Mouse (Mus musculus) layer of hippocampus, postnatal 36 days (tissue): Measurements from ENCODE around the gene Brix1. TPM values are rescaled to one million over a fixed set of nuclear protein-coding genes. Genes with fewer than 3 reads are reported as not detected.
"Not testable (repeated sequence)": the region's sequence is repeated elsewhere in the genome, so short reads cannot be mapped to it uniquely, and the experiment has no call there.

Source experiments
- DNase-seq, 2 experiments: peaks; one replicate each; pipeline ENCODE4 v3.0.0; 2022
- total RNA-seq, 2 experiments: library from RNA; stranded (reverse); gene quantifications; 2 replicates each; pipeline ENCODE4 v1.2.3; 2021

The Brix1 gene
- total RNA-seq: 10 to 100 TPM; 26.6 to 27.4 TPM

DNA sequence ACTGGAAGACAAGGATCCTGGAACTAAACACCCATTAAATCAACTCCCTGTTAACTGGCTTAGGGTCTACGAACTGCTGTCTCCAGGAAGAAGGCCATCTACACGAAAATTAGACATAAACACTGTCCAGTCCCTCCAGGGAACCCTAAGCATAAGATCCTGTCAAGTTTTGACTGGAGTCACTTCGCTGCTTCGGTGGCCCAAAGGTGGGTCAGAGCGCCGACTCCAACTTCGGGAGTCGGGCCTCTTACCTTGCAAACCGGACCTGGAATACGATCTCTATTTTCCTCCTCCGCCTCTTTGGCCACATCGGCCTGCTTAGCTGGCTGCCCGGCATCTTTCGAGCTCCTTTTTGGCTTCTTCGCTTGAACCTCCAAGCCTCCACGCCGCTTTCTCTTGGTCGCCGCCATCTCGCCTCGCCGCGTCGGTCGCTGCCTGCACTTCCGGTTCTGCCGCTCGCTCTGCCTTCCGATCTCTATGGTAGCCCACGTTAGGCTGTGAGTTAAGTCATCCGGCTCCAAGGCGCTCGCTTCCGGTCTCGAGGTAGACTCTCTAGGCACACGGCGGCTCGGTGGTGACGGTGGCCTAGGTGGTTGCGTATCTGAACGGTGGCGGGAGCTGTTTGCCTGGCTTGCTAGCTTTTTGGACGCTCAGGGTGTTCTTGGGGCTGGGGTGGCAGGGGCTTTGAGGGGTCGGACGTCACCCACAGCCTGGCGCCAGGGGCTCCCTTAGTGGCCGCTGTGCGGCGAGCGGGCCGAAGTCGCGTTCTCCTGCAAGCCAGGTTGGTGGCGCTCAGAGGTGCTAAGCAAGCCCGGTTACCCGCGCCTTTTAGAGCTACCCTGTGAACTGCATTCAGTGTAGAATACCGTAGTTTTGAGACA lies at the start of gene Brix1, which contains the start of gene Rad1:
TSS of gene Brix1 (minus strand) at position 464 of the 881 bp plus-strand sequence.
TSS of gene Rad1 (plus strand) at position 535 of the 881 bp plus-strand sequence.
- peak; percentile 92 to 93 for DNase-seq

DNA sequence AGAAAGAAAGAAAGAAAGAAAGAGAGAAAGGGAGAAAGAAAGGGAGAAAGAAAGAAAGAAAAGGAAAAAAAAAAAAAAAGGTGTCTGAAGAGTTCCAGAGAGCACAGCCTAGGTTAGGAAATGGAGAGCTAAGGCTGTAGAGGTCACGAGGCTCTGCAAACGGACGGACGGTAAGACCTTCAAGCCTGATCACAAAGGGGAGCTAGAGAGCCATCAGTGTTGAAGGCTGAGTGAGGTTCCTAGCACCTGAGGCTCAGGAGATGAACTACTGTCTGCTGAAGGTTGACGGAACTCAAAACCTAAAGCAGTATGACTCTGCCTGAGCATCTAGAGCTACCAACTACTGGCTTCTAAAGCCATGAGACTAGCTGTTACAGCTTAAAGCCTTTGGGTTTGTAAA lies 48.8 kb upstream of the Brix1 start:
- DNase-seq: no peak

DNA sequence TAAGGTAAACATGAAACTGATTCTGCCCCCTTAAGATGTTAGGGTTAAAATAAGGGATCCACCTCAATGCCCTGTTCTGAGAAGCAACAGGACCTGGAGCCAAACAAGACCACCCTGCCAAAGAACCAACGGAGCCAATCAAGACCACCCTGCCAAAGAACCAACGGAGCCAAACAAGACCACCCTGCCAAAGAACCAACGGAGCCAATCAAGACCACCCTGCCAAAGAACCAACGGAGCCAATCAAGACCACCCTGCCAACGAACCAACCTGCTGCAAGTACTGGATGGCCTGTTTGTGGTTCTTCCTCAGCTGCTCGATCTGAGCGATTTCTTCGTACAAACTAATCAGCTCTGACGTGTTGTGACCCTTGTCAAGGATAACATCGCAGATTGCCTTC lies 47.6 kb upstream of the Brix1 start:
- DNase-seq: not testable (repeated sequence)

DNA sequence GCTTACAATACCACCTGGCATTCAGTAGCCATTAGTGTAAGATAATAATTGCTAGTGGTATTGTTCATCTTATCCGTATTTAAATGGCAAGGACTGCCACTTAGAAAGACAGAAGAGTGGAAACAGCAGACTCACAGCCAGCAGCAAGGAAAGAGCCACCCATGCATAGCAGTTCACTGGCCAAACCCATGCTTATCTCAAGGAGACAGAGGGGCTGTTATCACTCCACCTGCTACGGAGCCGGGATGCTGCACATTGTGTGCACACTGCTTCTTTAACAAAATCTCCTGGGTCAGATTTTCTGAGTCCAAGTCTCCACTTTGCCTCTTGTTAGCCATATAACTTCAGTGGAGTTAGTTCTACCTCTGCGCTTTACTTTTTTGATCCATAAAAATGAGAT lies 45.6 kb upstream of the Brix1 start:
- DNase-seq: no peak

DNA sequence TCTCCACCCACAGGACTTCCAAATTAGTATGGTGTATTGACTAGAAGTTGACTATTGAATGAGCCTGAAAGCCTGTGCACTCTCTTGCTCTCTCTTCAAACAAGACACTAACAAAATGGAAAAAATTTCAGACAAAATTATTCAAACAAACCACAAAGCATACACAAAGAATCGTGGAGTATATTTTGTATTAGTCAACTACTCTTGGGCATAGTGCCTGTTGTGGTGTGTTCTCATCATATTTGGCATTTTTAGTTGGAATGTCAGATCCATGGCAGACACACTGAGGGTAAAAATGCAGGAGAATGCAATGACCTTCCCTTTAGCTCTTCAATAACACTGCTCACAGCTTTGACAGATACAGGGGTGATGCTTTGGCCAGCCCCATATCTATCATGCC lies 40.1 kb upstream of the Brix1 start:
- DNase-seq: no peak

DNA sequence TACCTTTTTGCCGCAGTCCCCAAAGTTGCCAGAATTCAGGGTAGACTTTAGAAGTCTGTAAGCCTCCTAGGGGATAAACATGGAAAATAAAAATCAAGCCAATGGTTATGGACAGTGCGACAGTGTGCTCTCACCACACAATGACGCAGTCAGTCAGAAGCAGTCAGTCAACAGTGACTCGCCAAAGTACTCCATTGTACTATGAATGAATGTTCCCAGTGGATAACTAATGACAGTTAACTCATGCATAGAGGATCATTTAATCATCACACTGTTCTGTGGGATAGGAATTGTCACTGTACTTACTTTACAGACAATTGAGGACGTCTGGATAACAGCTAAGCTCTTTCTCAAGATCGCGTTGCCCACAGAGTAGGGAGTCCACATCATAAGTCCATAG lies 29.4 kb upstream of the Brix1 start:
- DNase-seq: no peak

DNA sequence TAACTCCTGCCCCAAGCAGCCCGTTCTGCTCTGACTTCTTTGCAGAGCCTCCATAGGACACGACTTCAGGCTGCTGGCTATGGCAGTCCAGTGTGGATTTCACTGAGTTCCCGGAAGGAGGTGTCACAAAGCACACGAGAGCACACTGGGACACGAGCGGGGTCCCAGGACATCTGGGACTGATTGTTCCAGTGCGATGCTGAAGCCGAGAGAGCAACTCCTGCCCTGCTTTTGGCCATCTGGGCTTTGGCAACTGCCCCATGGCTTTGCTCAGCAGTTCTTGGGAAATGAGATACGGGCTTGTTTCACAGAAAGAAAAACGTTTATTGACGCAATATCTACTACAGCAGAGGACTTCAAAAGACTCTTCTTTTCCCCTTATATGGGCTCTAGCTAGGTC lies 20.4 kb upstream of the Brix1 start:
- no peak for DNase-seq

DNA sequence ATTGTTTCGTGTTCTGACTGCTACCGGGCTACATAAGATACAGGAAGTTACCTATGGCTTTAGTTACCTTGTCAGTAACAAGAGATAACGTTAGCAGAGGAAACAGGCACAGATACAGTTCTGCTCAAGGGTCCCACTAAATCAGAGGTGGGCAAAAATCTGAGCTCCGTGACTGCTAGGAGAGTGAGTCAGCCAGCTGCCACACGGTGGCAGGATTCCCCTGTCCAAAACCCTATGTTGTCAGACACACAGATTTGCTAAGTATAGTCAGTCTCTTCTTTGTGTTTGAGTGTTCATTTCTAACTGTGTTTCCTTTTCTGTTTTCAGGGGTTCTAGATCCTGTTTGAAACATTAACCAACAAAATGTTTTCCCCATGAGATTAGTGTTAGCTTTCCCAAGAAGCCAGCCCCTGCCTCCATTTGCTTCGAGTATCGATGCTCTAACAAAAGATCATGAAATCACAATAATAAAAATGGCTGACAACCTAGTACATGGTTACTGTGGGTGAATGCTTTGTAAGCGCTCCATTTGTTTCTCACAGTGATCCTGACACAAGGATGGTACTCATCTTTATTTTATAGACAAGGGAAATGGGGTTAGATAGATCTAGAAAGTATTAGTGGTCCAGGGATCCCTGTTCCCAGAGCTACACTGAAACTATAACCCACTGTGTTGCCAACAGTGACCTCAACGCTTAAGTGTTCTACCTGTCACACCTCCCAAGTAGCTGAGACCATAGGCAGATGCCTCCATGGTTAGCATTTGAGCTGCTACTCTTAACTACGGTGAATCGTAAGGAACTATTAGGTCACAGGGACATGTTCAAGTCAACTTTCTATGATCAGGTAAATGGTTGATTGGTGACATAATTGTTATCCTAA lies 15.3 kb upstream of the Brix1 start:
- peak; percentile 40 to 52 for DNase-seq

DNA sequence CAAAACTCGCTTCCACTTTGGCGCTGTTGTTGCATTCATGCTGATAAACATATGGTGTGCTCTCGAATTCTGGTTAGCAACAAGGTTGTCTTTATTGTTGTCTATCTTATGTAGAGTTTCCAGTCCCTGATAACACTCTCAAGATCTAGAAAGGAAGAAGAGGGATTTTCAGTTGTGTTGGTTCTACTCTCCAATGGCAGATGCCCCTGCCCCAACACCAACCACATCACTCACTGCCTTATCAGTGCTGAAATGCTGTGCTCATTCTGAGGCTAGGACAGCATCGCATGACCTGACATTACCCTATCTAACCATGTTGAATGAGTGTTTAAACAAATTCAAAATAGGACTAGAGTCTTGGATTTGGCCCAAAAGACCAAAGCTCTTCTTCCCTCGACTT lies 14.3 kb upstream of the Brix1 start:
- no peak for DNase-seq

DNA sequence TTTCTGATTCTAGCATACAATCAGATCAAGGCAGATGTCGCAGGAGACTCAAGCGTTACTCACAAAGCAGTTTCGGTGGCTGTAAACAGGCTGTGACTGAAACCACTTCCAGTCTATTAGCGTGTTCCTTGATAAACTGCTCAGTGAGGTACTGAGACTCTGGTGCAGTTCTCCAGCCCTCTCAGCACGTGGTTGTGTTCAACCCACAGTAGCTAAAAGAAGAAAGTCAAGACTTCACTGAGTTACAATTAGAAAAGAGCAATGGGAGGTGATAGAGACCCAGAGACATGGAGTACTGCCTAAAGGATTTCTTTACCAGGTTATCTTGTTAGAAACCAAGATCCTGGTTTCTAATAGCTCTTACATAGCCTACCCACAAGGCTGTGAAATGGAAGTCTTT lies 13.8 kb upstream of the Brix1 start:
- DNase-seq: no peak

DNA sequence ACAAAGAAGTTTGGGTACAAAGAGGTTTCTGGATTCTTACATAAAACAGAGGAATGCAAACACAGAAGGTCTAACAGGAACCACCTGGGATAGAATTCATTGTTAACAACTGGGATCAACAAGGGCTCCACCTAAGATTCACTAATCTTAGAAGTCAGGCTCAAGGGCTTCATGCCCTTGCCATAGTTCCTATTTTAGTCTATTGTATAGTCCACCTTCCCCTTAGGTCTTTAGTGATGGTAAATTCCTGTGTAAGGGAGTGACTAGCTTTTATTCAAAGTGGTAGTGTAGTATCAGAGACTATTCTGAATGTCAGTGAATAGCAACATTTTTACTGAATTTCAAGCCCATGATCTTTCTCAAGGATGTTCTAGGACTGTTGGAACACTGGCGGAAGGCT lies 10.9 kb upstream of the Brix1 start:
- DNase-seq: not testable (repeated sequence)

DNA sequence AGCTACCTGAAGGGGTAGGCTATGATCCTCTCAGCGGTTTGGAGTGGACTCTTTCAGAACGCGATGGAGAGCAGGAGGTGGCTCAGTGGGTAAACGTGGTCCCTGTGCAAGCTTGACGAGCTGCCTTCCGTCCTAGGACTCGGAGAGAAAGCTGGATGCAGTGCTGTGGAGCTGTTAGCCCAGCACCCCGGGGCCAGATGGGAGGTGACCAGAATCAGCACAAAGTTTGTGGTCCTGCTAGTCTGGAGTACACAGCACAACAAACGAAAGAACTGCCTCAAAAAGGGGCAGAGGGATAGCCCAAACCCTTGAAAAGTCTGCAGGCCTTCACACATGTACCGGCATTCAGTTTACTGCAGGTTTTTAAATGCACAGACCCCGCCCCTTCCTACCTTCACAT lies 10.2 kb upstream of the Brix1 start:
- DNase-seq: no peak

DNA sequence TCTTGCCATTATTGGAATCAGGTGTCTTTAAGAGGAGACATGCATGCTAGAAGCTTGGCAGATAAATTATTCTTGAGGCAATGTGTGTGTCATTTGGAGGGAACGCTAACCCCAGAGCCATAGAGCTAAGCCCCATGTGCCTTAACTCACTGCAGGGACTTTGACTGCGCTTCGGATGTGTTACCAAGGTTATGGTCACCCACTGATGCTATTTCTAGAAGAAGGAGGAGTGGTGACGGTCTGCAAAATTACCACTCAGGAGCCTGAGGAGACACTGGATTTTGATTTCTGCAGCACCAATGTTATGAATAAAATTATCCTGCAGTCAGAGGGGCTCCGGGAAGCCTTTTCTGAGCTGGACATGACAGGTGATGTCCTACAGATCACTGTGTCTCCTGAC lies 4.4 kb upstream of the Brix1 start:
- DNase-seq: no peak

DNA sequence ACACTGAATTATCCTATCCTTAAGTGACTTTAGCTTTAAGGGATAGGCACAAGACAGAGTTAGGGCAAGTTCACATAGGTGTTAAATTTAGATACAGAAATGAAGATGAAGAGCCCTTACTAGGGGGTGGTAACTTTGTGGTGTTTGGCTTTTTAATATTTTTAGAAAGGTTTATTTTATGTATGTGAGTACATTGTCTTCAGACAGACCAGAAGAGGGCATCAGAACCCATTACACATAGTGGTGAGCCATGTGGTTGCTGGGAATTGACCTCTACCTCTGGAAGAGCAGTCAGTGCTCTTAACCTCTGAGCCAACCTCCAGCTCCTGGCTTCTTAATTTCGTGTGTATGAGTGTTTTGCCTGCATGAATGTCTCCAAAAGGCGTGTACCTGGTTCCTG lies 1.5 kb upstream of the Brix1 start:
- DNase-seq: no peak

DNA sequence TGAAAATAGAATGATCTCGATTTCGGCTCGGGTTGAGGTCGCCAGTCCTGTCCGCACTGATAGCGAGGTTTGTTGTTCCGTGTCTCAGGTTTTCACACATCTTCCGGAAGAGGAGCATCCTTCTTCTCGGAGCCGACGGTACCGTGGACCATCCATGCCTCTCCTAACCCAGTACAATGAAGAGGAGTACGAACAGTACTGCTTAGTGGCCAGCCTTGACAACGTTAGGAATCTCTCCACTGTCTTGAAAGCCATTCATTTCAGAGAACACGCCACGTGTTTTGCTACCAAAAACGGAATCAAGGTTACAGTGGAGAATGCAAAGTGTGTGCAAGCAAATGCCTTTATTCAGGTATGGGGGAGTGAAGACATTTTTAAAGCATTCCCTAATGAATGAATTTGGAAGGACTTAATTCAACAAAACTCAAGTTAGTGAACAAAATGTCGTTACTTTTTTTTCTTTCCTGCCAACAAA lies 655 bp upstream of the Brix1 start:
- no peak for DNase-seq

DNA sequence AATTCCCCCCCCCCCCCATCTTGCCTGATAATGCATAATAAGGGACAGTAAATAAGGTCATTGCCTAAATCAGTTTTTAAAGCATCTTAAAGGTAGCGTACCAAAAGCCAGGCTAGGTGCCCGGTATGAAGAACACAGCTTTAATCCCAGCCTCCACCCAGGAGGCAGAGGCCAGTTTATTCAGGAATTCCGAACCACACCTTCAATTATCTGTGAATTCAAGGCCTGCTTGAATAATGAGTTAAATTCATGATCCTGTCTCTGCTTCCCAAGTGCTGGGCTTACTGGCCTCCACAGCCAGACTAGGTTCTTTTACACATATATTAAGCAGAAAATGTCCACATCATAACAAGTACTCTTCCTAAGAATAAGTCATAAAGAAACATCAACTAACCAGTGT lies 14.8 kb downstream of the Brix1 start:
- DNase-seq: no peak

DNA sequence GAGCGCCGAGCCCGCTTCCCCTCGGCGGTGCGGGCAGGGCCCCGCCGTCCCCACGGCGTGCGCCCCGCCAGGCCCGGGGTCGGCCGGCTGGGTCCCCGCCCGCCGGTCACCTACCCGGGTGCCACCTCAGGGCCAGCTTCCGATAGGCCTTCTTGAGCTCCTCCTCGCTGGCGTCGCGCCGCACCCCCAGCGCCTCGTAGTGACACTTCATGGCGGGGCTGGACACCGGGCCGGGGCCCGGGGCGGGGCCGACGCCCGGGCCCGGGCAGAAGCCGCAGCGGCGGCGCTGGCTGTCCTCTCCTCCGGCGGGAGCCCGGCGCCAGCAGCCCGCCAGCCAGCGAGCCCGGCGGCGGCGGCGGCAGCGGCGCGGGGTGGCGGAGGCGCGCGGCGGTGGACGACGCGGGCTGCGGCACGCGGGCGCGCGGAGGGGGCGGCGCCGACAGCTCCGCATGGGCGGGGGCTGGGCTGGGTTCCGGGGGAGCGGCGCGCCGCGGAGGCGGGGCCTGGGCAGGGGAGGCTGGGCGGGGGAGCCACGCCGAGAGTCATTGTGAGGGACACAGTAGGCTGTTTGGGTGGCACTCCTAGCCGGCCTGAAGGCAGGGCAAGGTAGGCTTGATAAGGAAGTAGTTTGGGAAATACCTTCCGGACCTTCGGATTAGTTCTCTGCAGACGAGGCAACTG lies 15.5 kb downstream of the Brix1 start, which contains the start of gene Dnajc21:
TSS of gene Dnajc21 (minus strand) at position 366 of the 681 bp plus-strand sequence.
- DNase-seq: peak; percentile 74 to 80

DNA sequence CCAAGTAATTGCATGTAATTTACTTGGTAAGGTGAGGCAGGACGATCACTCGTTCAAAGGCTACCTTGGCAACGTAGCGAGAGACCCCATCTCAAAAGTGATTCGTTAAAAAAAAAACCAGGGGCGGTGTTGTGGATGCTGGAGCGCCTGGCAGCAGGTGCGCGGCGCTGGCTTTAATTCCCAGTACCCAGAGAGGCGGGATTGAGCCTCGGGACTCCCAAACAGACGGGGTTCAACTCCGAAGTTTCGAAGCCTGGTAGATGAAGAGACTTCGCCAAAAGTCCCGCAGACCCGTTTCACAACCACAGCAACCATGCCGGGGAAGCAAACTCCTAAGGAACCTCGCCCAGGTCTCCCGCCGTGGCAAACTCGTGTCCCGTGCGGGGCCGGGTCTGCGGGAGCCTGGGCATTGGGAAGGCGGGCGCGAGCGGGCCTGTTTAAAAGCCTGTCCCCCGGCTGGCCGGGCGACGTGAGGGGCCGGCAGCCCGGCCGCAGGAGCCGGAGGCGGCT lies 16.1 kb downstream of the Brix1 start:
- peak; percentile 28 to 39 for DNase-seq

DNA sequence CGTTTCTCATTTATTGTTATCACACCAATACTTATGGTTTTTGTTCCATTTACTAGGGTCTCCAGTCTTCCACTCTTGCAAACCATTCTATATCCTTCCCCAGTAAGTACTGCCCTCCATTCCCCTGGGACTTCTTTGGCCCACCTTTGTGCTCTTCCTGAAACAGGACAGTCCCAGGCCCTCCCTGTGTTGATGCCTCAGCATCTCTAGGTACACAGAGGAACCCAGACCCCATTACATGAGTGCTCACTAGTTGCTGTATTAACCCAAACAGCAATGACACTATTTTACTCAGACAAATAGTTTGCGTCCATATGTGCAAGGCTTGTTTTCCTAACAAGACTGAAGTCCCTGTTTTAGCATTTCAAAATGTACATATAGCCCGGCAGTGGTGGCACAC lies 17.0 kb downstream of the Brix1 start:
- no peak for DNase-seq

DNA sequence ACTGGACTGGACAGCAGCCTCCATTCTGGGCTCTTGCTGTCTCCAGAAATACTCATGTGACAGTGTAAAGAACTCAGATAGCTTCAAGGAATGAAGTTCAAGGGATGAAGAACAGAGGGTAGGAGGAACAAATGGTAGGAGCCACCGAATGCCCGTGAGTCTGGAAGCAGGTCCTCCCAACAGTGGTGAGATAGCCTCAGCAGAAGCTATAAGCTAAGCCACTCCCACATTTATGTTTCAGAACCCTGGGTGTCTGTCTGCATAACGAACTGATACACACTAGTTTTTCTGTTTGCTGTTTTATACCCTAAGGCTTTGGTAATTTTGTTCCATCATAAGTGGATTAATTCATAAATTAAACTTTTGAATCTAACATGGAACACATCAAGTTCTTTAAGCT lies 21.1 kb downstream of the Brix1 start:
- no peak for DNase-seq

DNA sequence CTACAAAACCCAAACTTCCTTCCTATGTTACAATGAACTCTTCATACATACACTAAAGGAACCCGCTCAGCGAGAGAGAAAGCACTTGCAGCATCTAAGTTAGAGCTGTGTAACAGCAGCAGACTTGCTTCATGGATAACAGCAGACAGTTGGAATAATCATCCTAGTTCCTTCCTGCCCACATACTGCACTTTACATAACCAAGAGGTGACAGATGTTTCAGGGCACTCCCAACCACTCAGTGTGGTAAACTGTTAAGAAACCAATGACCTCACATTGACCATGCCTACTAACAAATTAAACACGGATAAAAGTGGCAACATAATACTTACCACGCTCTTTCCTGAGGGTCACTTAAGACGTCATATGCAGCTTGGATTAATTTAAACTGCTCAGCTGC lies 22.2 kb downstream of the Brix1 start:
- no peak for DNase-seq

DNA sequence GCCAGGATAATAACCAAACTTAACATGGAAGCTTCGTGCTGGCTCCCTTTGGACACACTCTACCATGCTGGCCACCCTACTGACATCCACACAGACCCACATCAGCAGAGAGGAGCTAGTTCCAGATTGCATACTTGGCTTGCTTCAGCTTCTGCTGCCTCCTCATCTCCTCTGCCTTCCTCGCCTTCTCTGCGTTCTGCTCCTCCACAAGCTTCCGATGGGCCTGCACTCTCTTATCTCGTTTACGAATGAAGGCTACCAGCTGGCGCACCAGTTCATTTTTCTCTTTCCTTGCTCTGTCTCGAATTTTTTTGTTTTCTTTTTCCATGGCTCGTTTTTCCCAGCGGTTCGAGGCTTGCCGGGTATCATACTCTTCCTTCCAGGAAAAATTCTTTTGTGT lies 24.8 kb downstream of the Brix1 start:
- DNase-seq: peak; percentile 13 to 19
